Mouse (Mus musculus) Patski (cell line): ENCODE results near the gene Ppp1r13b. TPM values are rescaled to one million over a fixed set of nuclear protein-coding genes. Genes with fewer than 3 reads are reported as not detected.

ENCODE experiments used
- ATAC-seq: fragments of 100-300 bp; one replicate; pipeline ENCODE4 v1.8.0; 2021
- CTCF ChIA-PET: fragments of 350-600 bp; sonication (Branson Sonifier 250); formaldehyde crosslinking; loops from one replicate; lab custom pipeline; 2022; ENCODE audit warnings: inconsistent platforms; lab: Charles Lee
- POLR2A ChIA-PET: fragments of 350-600 bp; sonication (Branson Sonifier 250); formaldehyde crosslinking; loops from one replicate; lab custom pipeline; 2022; ENCODE audit warnings: antibody characterized with exemption, inconsistent platforms; lab: Charles Lee
- DNase-seq: peaks from one replicate; pipeline ENCODE4 v3.0.0-alpha.2; 2011; ENCODE audit warnings: low read depth, low spot score
- H3K27me3 ChIP-seq: fragments of 371-371 bp; one replicate; pipeline ENCODE4 v1.5.1; 2021
- CTCF ChIP-seq: fragments of 100-300 bp; IDR thresholded peaks from one replicate; pipeline ENCODE4 v1.5.1; 2021
- in situ Hi-C: fragments of 300-500 bp; cut with MboI; formaldehyde crosslinking; loops from 3 replicates; pipeline ENCODE4 v1.11.1; 2018; ENCODE audit warnings: low pct_unique_long_range_greater_than_20kb, mixed read lengths
- polyA plus RNA-seq: library from polyadenylated mRNA; unstranded; gene quantifications from one replicate; pipeline ENCODE4 v1.2.3, GENCODE M21; 2021

The Ppp1r13b gene
- polyA plus RNA-seq, 1 experiment from 2014 or later, result 6.9 TPM

GRCm38 (mm10) chr12:111916514-111917217 is 8.8 kb upstream of the Ppp1r13b start:
- ChIA-PET POLR2A (no interaction called here), CTCF (no interaction called here)
- DNase-seq (peak; percentile 53), ATAC-seq (peak; percentile 74)
- peaks cover 22% of the 10 kb centered on the region for H3K27me3 ChIP-seq
- TF ChIP-seq CTCF, result no peak
- in situ Hi-C loops, result no loop called here

DNA sequence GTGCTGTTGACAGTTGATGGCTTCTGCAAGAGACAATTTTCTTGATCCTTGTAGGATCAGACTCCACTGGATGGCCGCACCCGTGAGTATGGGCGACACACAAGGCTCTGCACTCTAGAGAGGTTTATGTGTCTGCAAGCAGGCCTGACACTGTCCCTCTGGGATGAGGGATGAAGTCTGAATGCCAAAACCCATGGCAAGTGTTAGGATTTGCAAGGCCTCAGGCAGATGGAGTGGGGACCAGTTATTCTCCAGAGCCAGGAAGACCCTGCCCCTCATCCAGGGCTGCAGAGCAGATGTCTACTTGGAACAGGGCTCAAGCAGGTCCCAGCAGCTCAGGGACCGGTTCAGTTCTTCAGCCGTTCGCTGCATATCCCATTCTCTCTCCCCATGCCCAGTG is 7.9 kb upstream of the Ppp1r13b start:
- H3K27me3 ChIP-seq, result peaks cover 22% of the 10 kb centered on the region
- DNase-seq, result no peak
- POLR2A ChIA-PET, result no interaction called here
- ATAC-seq, result no peak
- no peak for TF ChIP-seq CTCF
- CTCF ChIA-PET, result no interaction called here
- in situ Hi-C loops, result no loop called here

- no peak for DNase-seq
- ChIA-PET POLR2A (interaction anchor here (0.6 kb wide), 1 partner anchor 18 kb away, joined by 3 read pairs; no protein-coding TSS in a partner anchor), CTCF (no interaction called here)
- no peak for ATAC-seq
- peaks cover 11% of the 10 kb centered on the region for H3K27me3 ChIP-seq
- in situ Hi-C loops, result no loop called here
- no peak for TF ChIP-seq CTCF
Observed at GRCm38 (mm10) chr12:111914031-111914430, 6.1 kb upstream of the Ppp1r13b start.

DNA sequence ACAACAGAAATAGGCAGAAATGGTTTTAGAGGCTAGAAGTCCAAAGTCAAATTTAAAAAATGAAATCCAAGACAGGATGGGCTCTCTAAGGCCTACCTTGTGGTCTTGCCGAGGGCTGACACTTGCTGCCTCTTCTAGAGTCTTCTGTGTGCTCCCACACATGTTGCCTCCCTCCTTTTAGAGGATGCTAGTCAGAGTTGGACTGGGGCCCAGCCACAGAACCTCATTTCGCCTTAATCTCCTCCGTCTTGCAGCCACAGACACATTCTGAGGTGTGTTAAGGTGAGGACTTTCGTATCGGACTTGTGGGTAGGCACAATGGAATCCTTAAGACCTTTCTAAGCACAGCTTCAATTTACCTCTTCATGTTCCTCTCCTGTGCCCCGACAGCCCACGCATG is 4.9 kb upstream of the Ppp1r13b start:
- H3K27me3 ChIP-seq, result peaks cover 17% of the 10 kb centered on the region
- ATAC-seq, result no peak
- CTCF ChIA-PET, result no interaction called here
- no peak for TF ChIP-seq CTCF
- DNase-seq, result no peak
- in situ Hi-C loops, result no loop called here
- POLR2A ChIA-PET, result no interaction called here

DNA sequence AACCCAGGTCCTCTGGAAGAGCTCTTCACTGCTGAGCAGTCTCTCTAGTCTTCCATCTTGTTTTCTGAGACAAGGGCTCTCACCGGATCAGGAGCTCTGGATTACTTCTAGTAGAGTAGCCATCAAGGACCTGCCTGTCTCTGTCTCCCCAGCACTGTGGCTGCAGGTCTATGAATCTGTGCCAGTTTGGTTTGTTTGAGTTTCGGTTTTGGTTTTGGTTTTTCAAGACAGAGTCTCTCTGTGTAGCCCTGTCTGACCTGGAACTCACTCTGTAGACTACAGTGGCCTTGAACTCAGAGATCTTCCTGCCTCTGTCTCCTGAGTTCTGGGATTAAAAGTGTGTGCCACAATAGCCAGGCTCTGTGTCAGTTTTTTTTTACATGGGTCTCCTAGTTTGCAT is 3.9 kb upstream of the Ppp1r13b start:
- no peak for TF ChIP-seq CTCF
- ATAC-seq (no peak), DNase-seq (no peak)
- ChIA-PET POLR2A (no interaction called here), CTCF (no interaction called here)
- H3K27me3 ChIP-seq, result peaks cover 17% of the 10 kb centered on the region
- in situ Hi-C loops, result no loop called here

DNA sequence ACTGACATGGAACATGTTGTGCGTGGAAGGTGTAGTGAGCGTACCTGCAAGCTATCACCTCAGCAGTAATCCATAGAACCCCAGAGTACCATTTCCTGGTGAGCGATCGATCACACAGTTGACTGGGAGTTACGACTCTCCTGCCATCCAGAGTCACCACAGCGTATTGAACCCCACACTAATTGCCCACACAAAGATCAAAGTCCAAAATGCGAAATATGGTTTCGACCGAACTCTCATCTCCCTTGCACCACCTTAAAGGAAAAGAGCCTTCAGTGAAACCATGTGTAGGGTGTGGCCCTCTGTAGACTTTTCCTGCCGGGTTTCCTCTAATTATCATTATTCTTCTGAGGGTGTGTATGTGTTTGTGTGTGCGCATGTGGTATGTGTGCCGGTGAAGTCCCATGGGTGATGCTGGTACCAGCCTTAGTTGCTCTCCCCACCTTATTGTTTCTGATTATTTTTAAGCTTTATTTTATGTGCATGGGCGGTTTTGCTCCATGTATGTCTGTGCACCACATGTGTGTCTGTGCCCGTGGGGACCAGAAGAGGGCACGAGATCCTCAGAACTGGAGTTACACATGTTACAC is 3.4 kb upstream of the Ppp1r13b start:
- ChIA-PET CTCF (interaction anchor here (1.0 kb wide), 1 partner anchor 12 kb away, joined by 3 read pairs; no protein-coding TSS in a partner anchor), POLR2A (no interaction called here)
- in situ Hi-C loops, result no loop called here
- peaks cover 19% of the 10 kb centered on the region for H3K27me3 ChIP-seq
- ATAC-seq, result no peak
- TF ChIP-seq CTCF, result no peak
- no peak for DNase-seq

- DNase-seq, result no peak
- no peak for TF ChIP-seq CTCF
- in situ Hi-C loops, result loop anchor here (5.0 kb wide), 1 partner anchor 33 kb away; no protein-coding TSS in a partner anchor
- ChIA-PET POLR2A (no interaction called here), CTCF (no interaction called here)
- peaks cover 20% of the 10 kb centered on the region for H3K27me3 ChIP-seq
- ATAC-seq, result no peak
Observed at GRCm38 (mm10) chr12:111908997-111909550, 1.2 kb upstream of the Ppp1r13b start.

- in situ Hi-C loops, result loop anchor here (5.0 kb wide), 1 partner anchor 35 kb away; no protein-coding TSS in a partner anchor
- ATAC-seq (peak; percentile 11), DNase-seq (no peak)
- no peak for TF ChIP-seq CTCF
- CTCF ChIA-PET, result no interaction called here
- POLR2A ChIA-PET, result no interaction called here
- peaks cover 16% of the 10 kb centered on the region for H3K27me3 ChIP-seq
Observed at GRCm38 (mm10) chr12:111907421-111907891, 454 bp downstream of the Ppp1r13b start.

DNA sequence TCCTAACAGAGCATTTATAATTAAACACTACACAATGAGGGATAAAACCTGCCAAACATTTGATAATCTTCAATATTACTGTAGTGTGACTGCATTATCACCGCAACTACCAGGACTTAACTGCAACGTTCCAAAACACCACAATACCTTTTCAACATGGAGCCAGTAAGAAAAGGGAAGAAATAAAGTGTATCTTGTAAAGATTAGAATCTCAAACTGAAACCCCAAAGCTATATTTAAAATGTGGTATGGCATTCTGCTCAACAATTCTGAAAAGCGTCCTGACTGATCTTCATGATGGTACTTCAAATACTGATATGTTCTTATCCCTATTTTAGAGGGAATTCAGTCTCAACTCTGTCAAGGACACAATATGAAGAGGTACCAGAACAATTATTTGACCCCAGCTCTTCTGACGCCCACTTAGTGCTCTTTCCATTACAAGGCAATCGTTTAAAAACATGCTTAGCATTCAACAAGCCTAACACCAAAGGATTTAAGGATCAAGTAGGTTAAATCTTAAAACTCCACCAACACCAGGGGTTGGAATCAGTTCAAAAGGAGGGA is 1.5 kb downstream of the Ppp1r13b start:
- ChIA-PET CTCF (no interaction called here), POLR2A (no interaction called here)
- DNase-seq (no peak), ATAC-seq (no peak)
- H3K27me3 ChIP-seq, result peaks cover 14% of the 10 kb centered on the region
- in situ Hi-C loops, result loop anchor here (5.0 kb wide), 1 partner anchor 36 kb away; no protein-coding TSS in a partner anchor
- TF ChIP-seq CTCF, result no peak

- in situ Hi-C loops, result no loop called here
- ATAC-seq, result no peak
- ChIA-PET CTCF (interaction anchor here (1.4 kb wide), 1 partner anchor 11 kb away, joined by 4 read pairs; no protein-coding TSS in a partner anchor), POLR2A (no interaction called here)
- peaks cover 3% of the 10 kb centered on the region for H3K27me3 ChIP-seq
- DNase-seq, result no peak
- no peak for TF ChIP-seq CTCF
Observed at GRCm38 (mm10) chr12:111902488-111902887, 5.4 kb downstream of the Ppp1r13b start.
